ENCODE assay signal across 9 mouse cellular contexts in the genomic region with DNA sequence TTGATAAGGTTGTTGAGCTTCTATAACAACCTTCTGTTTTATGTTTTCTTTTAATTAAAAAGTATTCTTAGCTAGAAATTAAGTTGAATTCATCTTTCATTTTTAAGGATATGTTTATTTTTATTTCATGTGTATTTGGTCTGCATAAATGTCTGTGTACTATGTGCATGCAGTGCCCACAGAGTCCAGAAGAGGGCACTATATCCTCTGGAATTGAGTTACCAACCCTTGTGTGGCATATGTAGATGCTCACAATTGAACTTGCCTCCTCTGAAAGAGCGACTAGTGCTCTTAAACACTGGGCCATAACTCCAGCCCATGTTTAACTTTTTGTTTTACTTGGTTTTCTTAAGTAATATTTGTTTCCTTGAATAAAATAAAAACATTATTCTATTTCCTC. TPM values are rescaled to one million over a fixed set of nuclear protein-coding genes. Genes with fewer than 3 reads are reported as not detected.
DNase-seq lines count a peak whose midpoint lies in the region; ATAC-seq lines count a peak whose summit lies in the region.
"Had no signal": no experiment of that assay in that cellular context is flagged by ENCODE, and none has a peak within 500 bp of the region (broad histone marks: within the 10 kb centered on the region; RNA-seq: fewer than 3 reads in every experiment).

No protein-coding gene starts in this region.

- no peak overlapping the region for H3K4me3 ChIP-seq in hindbrain, embryonic 14.5 days (replicated peaks; ENCODE audit: low read length)
- no peak overlapping the region for H3K4me3 ChIP-seq in hindbrain, embryonic 16.5 days (ENCODE audit: low read length)
- no peak overlapping the region for H3K4me3 ChIP-seq in embryonic facial prominence, embryonic 10.5 days
- no peak overlapping the region for H3K4me3 ChIP-seq in forebrain, embryonic 10.5 days
- H3K4me3 ChIP-seq: midbrain, embryonic 12.5 days had no signal

- no peaks in the 10 kb centered on the region for H3K36me3 ChIP-seq in hindbrain, embryonic 14.5 days (replicated peaks; ENCODE audit: control insufficient read depth, insufficient read depth)
- H3K36me3 ChIP-seq in hindbrain, embryonic 16.5 days (ENCODE audit: control insufficient read depth, insufficient read depth, low read length): no peaks in the 10 kb centered on the region
- no peaks in the 10 kb centered on the region for H3K36me3 ChIP-seq in embryonic facial prominence, embryonic 10.5 days (replicated peaks)
- no peaks in the 10 kb centered on the region for H3K36me3 ChIP-seq in forebrain, embryonic 10.5 days (replicated peaks)
- H3K36me3 ChIP-seq: midbrain, embryonic 12.5 days had no signal

- no peaks in the 10 kb centered on the region for H3K9me3 ChIP-seq in hindbrain, embryonic 14.5 days (ENCODE audit: control insufficient read depth, low read length)
- H3K9me3 ChIP-seq in hindbrain, embryonic 16.5 days (ENCODE audit: control insufficient read depth, low read length): no peaks in the 10 kb centered on the region
- no peaks in the 10 kb centered on the region for H3K9me3 ChIP-seq in embryonic facial prominence, embryonic 10.5 days
- no peaks in the 10 kb centered on the region for H3K9me3 ChIP-seq in forebrain, embryonic 10.5 days
- H3K9me3 ChIP-seq: midbrain, embryonic 12.5 days had no signal

- H3K4me2 ChIP-seq in hindbrain, embryonic 14.5 days (replicated peaks): no peak overlapping the region
- H3K4me2 ChIP-seq in hindbrain, embryonic 16.5 days (ENCODE audit: low read length): no peak overlapping the region
- H3K4me2 ChIP-seq: midbrain, embryonic 12.5 days had no signal

- DNase-seq in hindbrain, embryonic 14.5 days (ENCODE audit: low spot score): peak; percentile 60
- peak; percentile 8 to 30 for DNase-seq in spleen, postnatal 10 days (ENCODE audit: low spot score in 2 of 2)
- no peak for DNase-seq in spleen, adult 12 weeks (ENCODE audit: low spot score)
- DNase-seq in embryonic facial prominence, embryonic 10.5 days (ENCODE audit: low spot score): peak; percentile 18
- DNase-seq in thymus, postnatal 14 days: peak; percentile 26
- no peak for DNase-seq in forebrain, embryonic 10.5 days (ENCODE audit: extremely low spot score, low spot score)
- no peak for DNase-seq in right cerebral cortex, adult 18-20 months

- no peak for ATAC-seq in hindbrain, embryonic 14.5 days (ENCODE audit: low FRiP score)
- ATAC-seq in hindbrain, embryonic 16.5 days: no peak

- 54% methylated on average over 1 of the region's 1 CpGs for WGBS in hindbrain, embryonic 14.5 days
- 47% methylated on average over 1 of the region's 1 CpGs for WGBS in hindbrain, embryonic 16.5 days
- 55% methylated on average over 1 of the region's 1 CpGs for WGBS in embryonic facial prominence, embryonic 10.5 days
- WGBS in forebrain, embryonic 10.5 days: 46% methylated on average over 1 of the region's 1 CpGs

- H3K4me1 ChIP-seq in hindbrain, embryonic 14.5 days (replicated peaks; ENCODE audit: control insufficient read depth, insufficient read depth, low read length): no peaks in the 10 kb centered on the region
- no peaks in the 10 kb centered on the region for H3K4me1 ChIP-seq in hindbrain, embryonic 16.5 days (ENCODE audit: control insufficient read depth, insufficient read depth, low read depth, low read length)
- no peaks in the 10 kb centered on the region for H3K4me1 ChIP-seq in embryonic facial prominence, embryonic 10.5 days
- H3K4me1 ChIP-seq in forebrain, embryonic 10.5 days: no peaks in the 10 kb centered on the region
- H3K4me1 ChIP-seq: midbrain, embryonic 12.5 days had no signal

- no peaks in the 10 kb centered on the region for H3K27me3 ChIP-seq in hindbrain, embryonic 14.5 days (ENCODE audit: control insufficient read depth, insufficient read depth, low read length)
- no peaks in the 10 kb centered on the region for H3K27me3 ChIP-seq in hindbrain, embryonic 16.5 days (replicated peaks; ENCODE audit: control insufficient read depth, insufficient read depth, low read length)
- H3K27me3 ChIP-seq in embryonic facial prominence, embryonic 10.5 days (replicated peaks; ENCODE audit: low read depth, poor library complexity, severe bottlenecking): no peaks in the 10 kb centered on the region
- H3K27me3 ChIP-seq in forebrain, embryonic 10.5 days (ENCODE audit: poor library complexity, severe bottlenecking): no peaks in the 10 kb centered on the region
- H3K27me3 ChIP-seq: midbrain, embryonic 12.5 days had no signal

- H3K27ac ChIP-seq in hindbrain, embryonic 14.5 days: no peak overlapping the region
- H3K27ac ChIP-seq in hindbrain, embryonic 16.5 days (ENCODE audit: low read depth, low read length): no peak overlapping the region
- no peak overlapping the region for H3K27ac ChIP-seq in embryonic facial prominence, embryonic 10.5 days (replicated peaks)
- no peak overlapping the region for H3K27ac ChIP-seq in forebrain, embryonic 10.5 days
- H3K27ac ChIP-seq: midbrain, embryonic 12.5 days had no signal

- H3K9ac ChIP-seq in hindbrain, embryonic 14.5 days: no peak overlapping the region
- no peak overlapping the region for H3K9ac ChIP-seq in hindbrain, embryonic 16.5 days (ENCODE audit: low read depth, low read length)
- H3K9ac ChIP-seq: midbrain, embryonic 12.5 days had no signal

RNA-seq across cellular contexts. Expression of a gene that starts 21.4 kb away (rescaled TPM):
- 8.6 and 9.6 TPM in 2 replicates for polyA plus RNA-seq in hindbrain, embryonic 14.5 days (2014; fragmentation: Nextera tagmentation; extraction: Ambion mirVana)
- polyA plus RNA-seq in hindbrain, embryonic 16.5 days (2015; fragmentation: Nextera tagmentation; extraction: Ambion mirVana): 8.3 and 8.7 TPM in 2 replicates
- 6.3 and 7.1 TPM in 2 replicates for polyA plus RNA-seq in embryonic facial prominence, embryonic 10.5 days (2016; fragmentation: Nextera tagmentation; extraction: Ambion mirVana)
- polyA plus RNA-seq in forebrain, embryonic 10.5 days (2016; fragmentation: Nextera tagmentation; extraction: Ambion mirVana): 7.1 and 7.2 TPM in 2 replicates

Comparison
In these comparisons a context has a peak if more than half of its experiments do, and no peak if none do; other contexts are left out.
1. DNase-seq: peak in hindbrain, embryonic 14.5 days (single experiment), spleen, postnatal 10 days (2 of 2), embryonic facial prominence, embryonic 10.5 days (single experiment) and thymus, postnatal 14 days (single experiment); none in spleen, adult 12 weeks (single experiment), forebrain, embryonic 10.5 days (single experiment) and right cerebral cortex, adult 18-20 months (single experiment).